Mouse (Mus musculus) brain, embryonic 14.5 days (tissue): ENCODE measurements around the gene Coro6. TPM values are rescaled to one million over a fixed set of nuclear protein-coding genes. Genes with fewer than 3 reads are reported as not detected.
A peak's percentile ranks its signal among the peaks of the same experiment; 100 is the strongest.

ENCODE experiments used
- DNase-seq: peaks from one replicate; pipeline ENCODE4 v3.0.0-alpha.2; 2011; ENCODE audit warnings: low read depth
- CTCF ChIP-seq: fragments of 200-500 bp; IDR thresholded peaks from 2 replicates; pipeline ENCODE4 v1.5.1; 2012; ENCODE audit warnings: inconsistent platforms, mild to moderate bottlenecking, moderate library complexity, borderline replicate concordance; ENCODE audit not compliant: insufficient read depth, insufficient read length; ENCODE audit errors: extremely low read depth
- POLR2A ChIP-seq: fragments of 200-500 bp; IDR thresholded peaks from 2 replicates; pipeline ENCODE4 v1.6.1; 2012; ENCODE audit warnings: mild to moderate bottlenecking, inconsistent platforms, borderline replicate concordance; ENCODE audit not compliant: poor library complexity, insufficient read depth, insufficient read length, severe bottlenecking; ENCODE audit errors: extremely low read depth
- polyA plus RNA-seq: library from polyadenylated mRNA; depleted of rRNA; stranded (reverse); fragments of >200 nt; gene quantifications from 2 replicates; pipeline ENCODE4 v1.2.3, GENCODE M21; 2012

Coro6 gene
- polyA plus RNA-seq, 1 experiment, result 1.9 TPM

- DNase-seq, result peak; percentile 89
- TF ChIP-seq CTCF (no peak), POLR2A (0 out of 2 replicates have a peak, but pooled peaks have one; percentile 3)
These were observed 29.5 kb downstream of the Coro6 start for GRCm38 (mm10) chr11:77491502-77492291.

DNA sequence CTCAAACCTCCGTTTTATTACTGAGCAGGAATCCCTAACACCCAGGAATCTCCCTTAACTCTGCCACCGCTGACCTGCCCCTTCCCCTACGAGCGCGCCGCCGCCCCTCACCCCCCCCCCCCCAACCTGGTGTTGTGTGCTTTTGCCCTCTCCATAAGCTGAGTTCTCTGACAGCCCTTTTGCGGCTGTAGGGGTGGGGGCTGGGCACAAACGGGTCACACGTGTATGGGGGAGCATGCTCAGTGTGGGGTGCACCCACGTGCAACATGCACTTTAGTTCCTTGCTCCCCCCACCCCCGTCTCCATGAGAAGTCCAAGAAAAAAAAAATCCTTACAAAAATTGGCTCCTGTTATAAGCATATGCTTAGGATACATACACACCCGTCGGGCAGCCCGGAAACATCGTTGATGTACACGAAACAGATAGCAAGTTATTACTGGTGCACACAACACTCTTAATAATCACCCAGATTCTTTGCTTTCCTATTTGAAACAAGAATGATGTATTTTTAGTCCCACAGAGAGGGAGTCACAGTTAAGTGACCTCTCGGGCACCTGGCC lies 30.2 kb downstream of the Coro6 start:
- no peak for TF ChIP-seq CTCF
- TF ChIP-seq POLR2A, result no peak
- peak; percentile 51 for DNase-seq

- DNase-seq, result peak; percentile 98
- TF ChIP-seq POLR2A, result peak; percentile 21; the same call in 1 of the 2 replicates
- peak; percentile 24; the same call in 1 of the 2 replicates for TF ChIP-seq CTCF
These were observed 30.7 kb downstream of the Coro6 start for GRCm38 (mm10) chr11:77492911-77493332.

- TF ChIP-seq POLR2A (no peak), CTCF (no peak)
These were observed 31.5 kb downstream of the Coro6 start, which contains the start of gene Git1 for GRCm38 (mm10) chr11:77493512-77494343. Git1 (plus strand) TSS chr11:77493562.

GRCm38 (mm10) chr11:77494344-77494676 lies 32.1 kb downstream of the Coro6 start:
- no peak for DNase-seq
- no peak for TF ChIP-seq POLR2A
- TF ChIP-seq CTCF, result no peak

More at GRCm38 (mm10) chr11:77493512-77494343, 31.5 kb downstream of the Coro6 start, which contains the start of gene Git1:
- peak; percentile 60 for DNase-seq

DNA sequence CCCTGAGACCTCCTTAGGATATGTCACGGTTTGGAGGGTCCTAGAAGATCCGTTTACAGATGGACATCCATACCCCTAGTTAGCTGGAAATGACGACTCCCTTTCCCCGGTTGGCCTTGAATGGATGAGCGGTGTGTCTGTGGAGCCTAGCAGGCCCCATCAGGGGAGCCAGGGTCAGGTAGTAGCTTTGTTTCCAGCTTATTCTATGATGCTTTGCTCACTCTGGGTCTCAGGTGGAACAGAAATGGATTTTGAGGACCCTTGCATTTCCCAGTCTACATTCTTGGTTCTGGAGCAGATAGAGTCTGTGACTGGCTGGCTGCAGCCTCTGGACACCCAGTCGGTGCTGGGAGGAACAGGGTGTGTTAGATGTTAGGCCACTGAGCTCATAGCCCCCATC lies 32.6 kb downstream of the Coro6 start:
- TF ChIP-seq POLR2A (no peak), CTCF (no peak)
- DNase-seq, result no peak

DNA sequence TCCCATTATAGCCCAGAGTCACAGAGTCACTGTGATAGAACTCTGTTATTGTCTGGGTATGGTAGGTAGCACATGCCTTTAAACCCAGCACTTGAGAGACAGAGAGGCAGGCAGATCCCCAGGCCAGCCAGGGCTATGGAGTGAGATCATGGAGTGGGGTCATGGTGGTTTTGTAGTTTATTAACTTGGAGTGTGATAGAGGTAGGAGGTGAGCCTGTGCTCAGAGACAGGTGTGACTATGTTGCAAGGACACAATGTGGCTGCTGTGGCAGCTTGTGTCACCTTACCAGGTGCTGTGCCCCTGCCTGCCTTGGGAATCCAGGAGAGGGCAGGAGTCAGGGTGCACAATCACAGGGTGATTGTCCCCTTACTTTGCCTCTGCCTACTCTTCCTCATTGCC lies 33.3 kb downstream of the Coro6 start:
- DNase-seq, result no peak
- TF ChIP-seq POLR2A (no peak), CTCF (no peak)

DNA sequence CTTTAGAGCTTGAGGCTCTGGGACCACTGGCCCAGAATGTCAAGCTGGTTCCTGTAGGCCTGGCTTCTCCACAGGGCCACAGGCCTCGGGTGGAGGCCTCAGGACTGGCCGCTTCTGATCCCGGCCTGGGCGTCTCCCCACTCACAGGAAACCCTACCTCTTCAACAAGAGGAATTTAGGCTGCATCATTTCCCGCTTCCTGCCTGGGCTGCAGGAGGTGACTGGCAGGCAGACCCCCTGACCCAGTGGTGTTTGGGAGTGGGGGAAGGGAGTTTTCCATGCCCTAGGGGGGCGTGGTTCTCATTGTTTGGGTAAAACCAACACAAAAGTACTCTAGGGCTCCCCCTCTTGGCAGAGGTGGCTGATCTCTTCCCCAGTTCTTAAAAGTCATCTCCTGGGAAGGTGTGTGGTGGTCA lies 35.1 kb downstream of the Coro6 start:
- DNase-seq, result no peak
- TF ChIP-seq POLR2A (no peak), CTCF (peak; percentile 23; the same call in 1 of the 2 replicates)

GRCm38 (mm10) chr11:77497851-77498250 lies 35.6 kb downstream of the Coro6 start:
- TF ChIP-seq CTCF (no peak), POLR2A (no peak)
- no peak for DNase-seq

- DNase-seq, result no peak
- TF ChIP-seq POLR2A (no peak), CTCF (no peak)
These were observed 36.3 kb downstream of the Coro6 start for GRCm38 (mm10) chr11:77498261-77499139.
